Mouse (Mus musculus): ENCODE measurements around the gene Tnfrsf1b. TPM values are rescaled to one million over a fixed set of nuclear protein-coding genes. Genes with fewer than 3 reads are reported as not detected.

Gene Tnfrsf1b
- total RNA-seq (2021), result 1 to 10 TPM; 2.8 to 3.6 TPM

DNA sequence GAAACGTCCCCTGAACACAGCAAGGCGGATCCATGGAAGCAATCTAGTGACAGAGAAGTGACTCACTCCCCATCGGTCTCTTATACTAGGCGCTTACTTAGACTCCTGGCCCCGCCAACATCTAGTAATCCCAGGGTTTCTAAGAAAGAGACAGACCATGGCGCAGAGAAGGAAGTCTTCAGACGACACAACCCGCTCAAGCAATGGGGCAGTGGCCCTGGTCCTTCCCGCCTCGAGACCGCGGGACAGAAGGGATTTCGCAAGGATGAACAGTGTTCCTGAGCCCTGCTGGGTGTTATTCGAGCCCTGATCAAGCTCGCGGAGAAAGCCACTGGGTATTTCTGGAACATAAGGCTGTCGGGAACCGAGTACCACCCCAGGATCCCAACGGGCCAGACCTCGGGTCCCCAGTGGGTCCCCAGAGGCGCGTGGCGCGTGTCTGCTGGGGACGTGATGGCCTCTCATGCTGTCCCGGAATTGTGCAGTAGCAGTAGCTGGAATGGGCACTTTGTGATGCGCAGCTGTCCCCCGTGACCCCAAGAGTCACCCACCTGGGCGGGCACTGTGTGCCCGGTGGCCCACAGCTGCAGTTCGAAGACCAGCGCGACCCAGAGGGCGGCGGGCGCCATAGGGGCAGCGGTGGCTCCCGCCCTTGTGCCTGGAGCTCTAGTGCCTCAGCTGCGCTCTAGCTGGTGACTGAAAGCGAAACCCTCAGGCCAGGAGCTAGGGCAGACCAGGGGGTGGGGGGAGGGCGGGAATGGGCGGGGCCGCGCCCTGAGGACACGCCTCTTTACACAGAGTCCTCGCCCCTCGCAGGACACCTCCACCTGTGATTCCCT is at the start of gene Tnfrsf1b:
Gene Tnfrsf1b (minus strand): TSS at position 698 of the 839 bp plus-strand sequence.
- DNase-seq (ENCODE audit: extremely low spot score in 1 of 2, low spot score in 2 of 2), result peak in 1 of 2 experiments; percentile 51
- intact Hi-C loops (cut with DNase I), result no loop called here

DNA sequence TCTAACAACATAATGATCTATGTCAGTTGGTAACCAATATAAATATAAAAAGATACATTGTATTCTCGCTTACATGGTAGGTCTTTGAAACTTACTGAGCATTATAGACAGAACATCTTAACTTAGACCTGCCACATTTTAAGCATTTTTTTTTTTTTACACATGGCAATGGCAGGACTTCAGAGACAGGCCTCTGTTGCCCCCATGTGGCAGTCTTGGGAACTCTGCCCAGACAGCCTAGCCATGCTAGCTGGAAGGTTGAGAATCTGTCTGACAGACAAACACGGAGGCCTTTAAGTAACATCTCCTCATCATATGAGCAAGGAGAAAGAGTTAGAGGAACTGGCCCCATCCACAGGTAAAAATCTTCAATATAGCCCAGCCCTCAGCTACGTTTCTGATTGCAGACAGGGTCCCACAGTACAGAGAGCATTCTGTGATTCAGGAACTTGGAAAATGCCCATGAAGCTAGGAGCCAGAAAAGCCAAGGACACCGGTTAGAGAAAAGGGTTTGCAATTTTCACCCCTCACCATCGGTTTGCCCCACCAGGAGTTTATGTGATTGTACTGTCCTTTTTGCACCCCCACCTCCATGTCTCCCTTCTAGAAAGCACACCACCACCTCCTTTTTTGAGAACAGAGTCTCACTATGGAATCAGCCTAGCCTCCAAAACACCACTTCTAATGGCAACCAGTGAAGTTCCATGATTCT is 49.1 kb upstream of the Tnfrsf1b start:
- intact Hi-C loops (cut with DNase I), result loop anchor here (10.0 kb wide), 1 partner anchor 411 kb away; no protein-coding TSS in a partner anchor
- peak; percentile 48 to 81 for DNase-seq (ENCODE audit: extremely low spot score in 1 of 2, low spot score in 2 of 2)

DNA sequence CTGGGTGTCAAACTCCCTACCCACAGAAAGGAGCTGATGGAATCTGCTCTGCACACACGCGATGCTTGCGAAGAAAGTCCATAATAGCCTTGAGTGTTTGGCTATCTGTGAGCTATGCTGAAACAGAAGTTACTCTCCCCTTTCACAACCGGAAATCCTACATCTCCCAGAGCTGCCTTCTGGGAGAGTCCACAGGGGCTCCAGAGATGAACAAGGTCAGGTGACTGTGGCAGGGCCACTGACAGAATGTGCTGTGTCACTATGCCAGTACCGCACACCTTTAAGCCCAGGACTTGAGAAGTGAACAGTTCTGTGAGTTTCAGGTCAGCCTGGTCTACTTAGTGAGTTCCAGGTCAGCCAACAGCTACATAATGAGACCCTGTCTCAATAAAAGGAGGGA is 47.9 kb upstream of the Tnfrsf1b start:
- intact Hi-C loops (cut with DNase I), result loop anchor here (10.0 kb wide), 1 partner anchor 410 kb away; no protein-coding TSS in a partner anchor
- no peak for DNase-seq (ENCODE audit: extremely low spot score in 1 of 2, low spot score in 2 of 2)

DNA sequence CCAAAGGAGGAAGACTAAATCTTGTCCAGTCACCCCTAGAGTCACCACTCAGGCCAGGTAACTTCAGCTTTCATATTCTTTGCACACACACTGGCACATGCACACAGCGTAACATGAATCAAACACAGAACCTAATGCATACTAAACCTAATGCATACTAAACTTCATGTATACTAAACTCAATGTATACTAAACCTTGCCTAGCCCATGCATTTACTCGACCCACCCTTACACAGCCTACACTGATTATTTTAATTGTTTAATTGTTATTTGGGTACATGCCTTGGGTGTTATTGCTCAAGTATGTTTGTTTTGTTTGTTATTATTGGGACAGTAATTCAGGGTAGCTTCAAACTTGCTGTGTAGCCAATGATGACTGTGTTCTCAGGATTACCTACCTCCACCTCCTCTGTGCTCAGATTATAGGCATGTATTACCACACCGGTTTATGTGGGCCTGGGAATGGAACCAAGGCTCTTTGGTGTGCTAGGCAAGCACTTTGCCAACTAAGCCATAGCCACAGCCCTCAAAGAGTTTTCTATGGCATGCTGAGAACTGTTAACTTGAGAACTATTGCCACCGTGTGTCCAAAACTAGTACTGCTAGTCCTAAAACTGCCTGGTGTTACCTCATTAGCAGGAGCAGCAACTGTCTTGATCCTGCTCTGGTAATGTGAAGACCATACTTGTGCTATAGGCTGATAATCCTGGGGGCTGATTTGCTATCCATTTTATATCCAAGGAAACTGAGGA is 39.9 kb upstream of the Tnfrsf1b start:
- peak; percentile 57 to 68 for DNase-seq (ENCODE audit: extremely low spot score in 1 of 2, low spot score in 2 of 2)
- intact Hi-C loops (cut with DNase I), result loop anchor here (1.0 to 5.0 kb wide), 2 partner anchors 72 to 89 kb away; partner anchors contain the start of gene Vps13d

DNA sequence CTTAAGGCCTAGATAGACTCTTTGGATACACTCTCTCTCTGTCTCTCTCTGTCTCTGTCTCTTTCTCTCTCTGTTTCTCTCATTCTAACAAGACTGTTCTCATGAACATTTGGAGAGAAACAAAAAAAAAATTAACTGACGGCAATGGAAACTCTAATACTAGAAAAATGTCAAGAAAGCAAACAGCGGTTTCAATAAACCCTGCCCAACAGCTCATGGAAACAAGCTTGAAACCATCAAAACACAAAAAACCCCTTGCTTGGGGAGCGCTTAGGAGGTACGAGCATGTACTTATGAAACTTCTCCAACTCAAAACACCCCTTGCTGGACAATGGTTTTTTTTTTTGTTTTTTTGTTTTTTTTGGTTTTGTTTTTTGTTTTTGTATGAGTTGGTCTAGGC is 38.0 kb upstream of the Tnfrsf1b start:
- DNase-seq (ENCODE audit: extremely low spot score in 1 of 2, low spot score in 2 of 2), result no peak
- intact Hi-C loops (cut with DNase I), result loop anchor here (5.0 kb wide), 1 partner anchor 87 kb away; the partner anchor contains the start of gene Vps13d

DNA sequence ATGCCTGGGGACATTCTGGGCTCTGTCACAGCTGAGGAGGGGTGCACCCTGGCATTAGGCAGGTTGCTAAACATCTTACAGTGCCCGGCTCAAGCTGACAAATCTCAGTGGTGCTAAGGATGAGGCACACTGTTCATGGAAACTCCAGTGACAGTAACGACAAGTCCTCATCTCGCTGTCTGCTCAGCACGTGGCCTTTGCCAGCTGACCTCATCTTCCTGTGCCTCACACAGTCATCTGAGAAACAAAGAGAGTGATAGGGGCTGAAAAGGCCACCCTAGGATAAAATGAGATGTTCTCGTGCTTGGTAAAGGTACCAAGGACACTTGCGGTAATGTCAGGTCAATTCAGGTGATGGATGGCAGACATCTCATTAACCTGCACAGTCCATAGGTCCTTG is 36.8 kb upstream of the Tnfrsf1b start:
- DNase-seq (ENCODE audit: extremely low spot score in 1 of 2, low spot score in 2 of 2), result no peak
- intact Hi-C loops (cut with DNase I), result no loop called here

DNA sequence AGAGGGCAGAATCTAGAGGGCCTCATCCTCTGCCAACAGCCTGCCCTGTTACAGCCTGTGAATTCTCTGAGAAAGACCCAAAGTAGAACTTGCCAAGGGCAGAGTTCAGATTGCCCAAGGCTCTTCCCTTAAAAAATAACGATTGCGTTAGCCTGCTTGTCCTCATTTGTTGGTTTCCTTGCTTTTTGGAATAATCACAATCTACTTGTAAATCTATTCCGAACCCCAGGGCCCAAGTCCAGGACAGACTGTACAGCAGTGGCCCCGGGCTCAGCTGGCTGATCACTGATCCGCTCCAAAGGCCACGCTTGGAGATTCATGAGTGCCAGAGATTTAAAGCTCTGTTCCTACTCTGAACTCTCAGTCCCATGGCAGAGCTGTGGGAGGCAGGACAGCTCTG is 34.3 kb upstream of the Tnfrsf1b start:
- DNase-seq (ENCODE audit: extremely low spot score in 1 of 2, low spot score in 2 of 2), result no peak
- intact Hi-C loops (cut with DNase I), result no loop called here

DNA sequence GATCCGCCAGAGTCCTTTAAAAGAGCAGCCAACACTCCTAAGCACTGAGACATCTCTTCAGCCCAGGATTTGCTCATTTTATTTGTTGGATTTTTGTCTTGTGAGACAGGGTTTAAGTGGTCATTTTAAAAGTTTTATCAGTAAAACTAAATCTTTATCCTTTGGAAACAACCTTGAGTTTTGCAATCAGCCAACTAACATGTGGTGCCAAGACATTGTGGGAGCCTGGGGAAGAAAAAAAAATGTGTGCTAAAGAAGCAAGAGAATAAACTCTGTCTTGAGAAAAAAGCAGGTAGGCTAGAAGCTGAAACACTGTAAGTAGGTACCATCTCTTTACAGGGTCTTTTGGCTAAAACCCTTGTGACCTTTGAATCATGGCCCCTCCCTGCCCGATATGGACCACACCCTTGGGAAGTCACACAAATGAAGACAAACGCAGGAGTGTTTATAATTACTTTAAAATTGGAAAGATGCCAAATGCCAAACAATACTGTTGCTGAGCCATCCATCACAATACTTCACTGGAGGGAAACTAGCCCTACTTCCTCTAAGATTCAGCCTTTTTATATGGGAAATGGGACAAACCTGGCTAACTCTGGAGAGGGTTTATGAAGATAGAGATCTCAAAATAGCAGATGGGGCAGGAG is 32.2 kb upstream of the Tnfrsf1b start:
- intact Hi-C loops (cut with DNase I), result no loop called here
- no peak for DNase-seq (ENCODE audit: extremely low spot score in 1 of 2, low spot score in 2 of 2)

DNA sequence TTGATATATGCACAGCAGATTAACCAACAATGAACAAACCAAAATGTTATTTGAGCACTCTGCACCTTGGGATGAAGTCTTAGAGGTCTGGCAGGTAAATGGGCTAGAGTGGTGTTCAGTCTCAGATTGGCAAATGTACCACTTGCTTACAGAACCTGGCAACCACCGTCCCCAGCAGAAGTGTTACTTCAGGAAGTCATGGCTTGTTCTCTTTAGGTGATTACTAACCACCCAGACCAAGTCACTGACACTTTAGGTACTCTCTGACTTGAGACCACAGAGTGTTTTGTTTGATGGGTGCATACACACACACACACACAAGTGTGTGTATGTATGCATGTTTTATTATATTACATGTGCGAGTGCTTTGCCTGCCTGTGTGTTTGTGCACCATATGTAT is 31.6 kb upstream of the Tnfrsf1b start:
- intact Hi-C loops (cut with DNase I), result no loop called here
- DNase-seq (ENCODE audit: extremely low spot score in 1 of 2, low spot score in 2 of 2), result no peak

DNA sequence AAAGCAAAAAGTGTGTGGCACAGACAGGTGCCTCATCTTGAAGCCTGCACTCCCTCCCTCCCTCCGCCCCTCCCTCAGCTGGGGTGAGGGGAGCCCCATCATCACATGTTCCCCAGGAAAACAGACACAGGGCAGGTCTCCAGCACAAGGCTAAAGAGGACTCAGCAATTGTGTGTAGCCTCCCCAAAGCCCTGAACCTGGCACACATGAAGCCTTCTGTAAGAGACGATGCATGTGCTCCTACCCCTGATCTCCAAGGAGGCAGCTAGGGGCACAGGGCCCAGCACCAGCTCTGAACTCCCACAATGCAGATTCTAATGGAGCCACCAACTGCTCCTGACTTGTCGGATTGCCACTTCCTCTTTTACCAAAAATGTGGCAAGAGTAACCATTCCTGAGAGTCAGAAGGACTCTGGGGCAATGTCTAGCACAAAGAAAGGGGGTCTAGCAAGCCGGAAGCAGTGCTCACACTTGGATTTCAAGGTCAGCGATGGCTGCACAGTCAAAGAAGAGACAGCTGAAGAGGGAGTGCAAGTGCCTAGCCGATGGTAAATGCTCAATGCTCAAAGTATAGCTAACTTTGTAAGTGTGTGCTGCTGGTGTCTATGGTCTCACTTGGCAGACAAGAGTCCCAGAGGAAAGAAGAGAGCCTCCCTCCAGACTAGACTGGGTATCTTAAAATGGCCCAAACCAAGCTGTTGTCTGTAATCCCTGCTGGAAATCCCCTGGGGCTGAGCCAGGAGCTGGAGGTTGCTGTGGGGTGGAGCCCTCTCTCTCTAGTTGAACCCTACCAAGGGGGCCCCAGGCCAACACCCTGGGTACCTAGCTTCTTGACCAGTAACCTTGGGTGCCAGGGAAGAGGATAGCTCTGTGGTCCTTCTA is 29.9 kb upstream of the Tnfrsf1b start:
- intact Hi-C loops (cut with DNase I), result no loop called here
- DNase-seq (ENCODE audit: extremely low spot score in 1 of 2, low spot score in 2 of 2), result no peak

DNA sequence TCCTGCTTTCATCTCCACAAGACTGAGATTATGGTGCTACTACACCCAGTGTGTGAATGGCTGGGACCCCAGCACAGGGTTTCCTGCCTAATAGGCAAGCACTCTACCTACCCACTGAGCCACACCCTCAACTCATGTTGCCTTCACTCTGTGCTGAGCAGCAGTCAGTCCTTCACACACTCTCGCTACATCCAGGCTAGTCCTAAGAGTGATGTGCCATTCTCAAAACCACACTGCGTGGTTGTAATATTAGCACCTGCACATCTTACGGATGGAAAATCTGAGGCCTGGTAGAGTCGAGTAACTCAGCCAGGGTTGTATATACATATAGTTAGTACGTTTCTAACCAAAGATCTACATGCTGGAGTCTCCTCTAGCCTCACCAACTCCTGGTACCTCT is 28.2 kb upstream of the Tnfrsf1b start:
- intact Hi-C loops (cut with DNase I), result no loop called here
- no peak for DNase-seq (ENCODE audit: extremely low spot score in 1 of 2, low spot score in 2 of 2)

DNA sequence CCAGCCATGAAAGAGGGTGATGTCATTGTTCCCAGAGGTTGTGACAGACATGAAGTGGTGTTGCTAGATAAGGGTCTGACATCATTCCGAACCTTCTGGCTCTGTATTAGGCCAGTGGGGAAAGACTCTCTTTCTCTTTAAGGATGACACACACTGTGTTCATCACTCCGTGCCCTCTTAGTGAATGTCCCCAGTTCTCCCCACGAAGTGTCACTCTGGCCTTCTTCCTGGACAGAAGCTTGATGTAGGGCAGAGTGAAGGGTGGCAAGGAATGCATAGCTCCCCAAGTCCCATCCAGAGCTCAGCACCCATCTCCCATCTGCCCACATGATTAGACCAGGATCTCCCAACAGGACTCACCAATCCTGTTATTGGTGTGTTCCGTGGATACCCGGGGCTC is 27.3 kb upstream of the Tnfrsf1b start:
- intact Hi-C loops (cut with DNase I), result no loop called here
- DNase-seq (ENCODE audit: extremely low spot score in 1 of 2, low spot score in 2 of 2), result no peak

DNA sequence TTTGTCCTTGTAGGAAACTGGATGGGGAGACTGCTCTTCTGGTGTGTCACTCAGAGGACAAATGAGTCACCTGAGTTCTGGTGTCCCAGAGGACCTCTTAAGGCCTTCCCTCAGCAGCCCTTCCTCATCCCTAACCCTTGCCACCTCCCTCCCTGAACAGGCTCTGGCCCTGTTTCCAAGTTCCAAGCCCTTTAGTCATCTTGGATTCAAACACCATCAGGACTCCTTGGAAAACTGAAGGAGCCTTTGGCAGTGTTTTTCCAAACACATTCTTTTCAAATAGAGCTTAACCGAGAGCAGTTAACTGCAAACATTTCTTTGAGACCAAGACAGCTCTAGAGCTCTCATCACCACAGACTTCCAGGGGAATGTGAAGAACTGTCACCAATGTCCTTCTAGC is 26.1 kb upstream of the Tnfrsf1b start:
- no peak for DNase-seq (ENCODE audit: extremely low spot score in 1 of 2, low spot score in 2 of 2)
- intact Hi-C loops (cut with DNase I), result no loop called here

DNA sequence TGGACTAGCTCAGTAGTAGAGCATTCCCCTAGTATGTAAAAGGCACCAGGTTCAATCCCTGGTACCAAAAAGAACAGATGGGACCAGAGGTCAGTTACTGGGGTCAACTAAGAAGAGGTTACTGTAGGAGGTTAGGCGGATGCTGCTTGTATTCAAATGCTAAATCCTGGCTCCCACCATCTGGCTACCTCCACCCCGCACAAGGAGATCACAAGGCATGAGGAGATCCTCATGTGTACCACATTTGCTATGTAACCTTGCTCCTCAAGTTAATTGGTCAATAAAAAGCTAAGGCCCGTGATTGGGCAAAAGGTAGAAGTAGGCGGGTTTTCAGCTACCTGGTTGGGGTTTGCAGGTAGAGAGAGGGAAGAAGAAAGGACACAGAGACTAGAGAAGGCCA is 25.0 kb upstream of the Tnfrsf1b start:
- no peak for DNase-seq (ENCODE audit: extremely low spot score in 1 of 2, low spot score in 2 of 2)
- intact Hi-C loops (cut with DNase I), result no loop called here

DNA sequence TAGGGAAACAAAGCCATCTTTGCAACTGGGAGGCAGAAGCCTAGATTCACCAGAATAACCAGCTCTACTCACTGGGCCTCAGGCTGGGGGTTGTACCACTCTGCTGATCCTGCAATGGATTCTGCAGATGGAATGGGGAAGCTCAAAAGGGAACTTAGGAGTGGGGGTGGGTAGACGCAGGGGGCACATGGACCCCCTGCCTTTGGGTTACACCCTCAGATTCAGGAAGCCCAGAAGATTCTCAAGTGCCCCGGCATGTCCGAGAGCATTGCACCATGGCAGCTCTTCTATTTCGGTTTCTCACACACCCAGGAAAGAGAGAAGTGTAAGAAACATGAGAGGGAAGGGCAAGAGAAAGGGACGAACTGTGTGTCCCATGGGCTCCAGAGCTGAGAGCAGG is 23.5 kb upstream of the Tnfrsf1b start:
- no peak for DNase-seq (ENCODE audit: extremely low spot score in 1 of 2, low spot score in 2 of 2)
- intact Hi-C loops (cut with DNase I), result no loop called here

DNA sequence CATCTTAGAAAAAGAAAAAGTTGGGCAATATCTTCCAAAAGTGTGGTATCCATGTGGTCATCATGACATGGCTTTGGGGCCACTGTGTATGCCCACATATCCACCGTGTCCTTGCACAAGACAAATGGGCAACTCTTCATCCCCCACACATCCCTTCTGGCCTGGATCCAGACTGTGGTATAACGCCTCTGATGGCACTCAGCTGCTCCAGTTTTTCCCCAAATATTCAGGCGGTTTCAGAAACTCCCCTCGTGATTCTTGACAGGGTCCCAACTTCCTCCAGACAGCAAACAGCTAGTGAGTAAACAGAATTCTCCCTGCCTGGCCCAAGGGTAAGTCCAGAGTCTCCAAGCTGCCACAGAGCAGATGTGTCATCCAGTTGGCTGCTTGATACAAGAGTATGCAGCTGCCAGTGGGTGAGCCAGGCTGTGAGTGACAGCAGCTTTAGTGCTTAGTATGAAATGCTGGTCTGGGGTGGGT is 21.0 kb upstream of the Tnfrsf1b start:
- DNase-seq (ENCODE audit: extremely low spot score in 1 of 2, low spot score in 2 of 2), result no peak
- intact Hi-C loops (cut with DNase I), result no loop called here

DNA sequence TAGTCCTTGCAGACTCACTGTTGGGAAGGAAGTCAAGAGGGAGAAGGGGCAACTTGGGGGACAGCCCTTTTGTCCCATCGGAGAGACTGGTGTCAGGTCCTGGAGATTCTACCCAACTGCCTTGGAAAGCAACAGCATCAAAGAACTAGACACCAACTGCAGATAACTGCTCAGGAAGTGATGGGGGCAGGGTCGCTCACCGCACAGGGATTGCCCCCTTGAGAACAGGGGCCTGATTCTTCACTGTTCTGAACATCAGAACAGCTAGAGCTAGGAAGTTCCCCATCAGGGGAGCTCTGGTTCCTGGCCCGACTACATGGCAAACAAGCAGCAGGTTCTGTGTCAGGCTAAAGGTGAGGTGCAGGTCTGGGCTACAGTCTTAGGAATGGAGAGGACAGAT is 19.8 kb upstream of the Tnfrsf1b start:
- DNase-seq (ENCODE audit: extremely low spot score in 1 of 2, low spot score in 2 of 2), result no peak
- intact Hi-C loops (cut with DNase I), result no loop called here

DNA sequence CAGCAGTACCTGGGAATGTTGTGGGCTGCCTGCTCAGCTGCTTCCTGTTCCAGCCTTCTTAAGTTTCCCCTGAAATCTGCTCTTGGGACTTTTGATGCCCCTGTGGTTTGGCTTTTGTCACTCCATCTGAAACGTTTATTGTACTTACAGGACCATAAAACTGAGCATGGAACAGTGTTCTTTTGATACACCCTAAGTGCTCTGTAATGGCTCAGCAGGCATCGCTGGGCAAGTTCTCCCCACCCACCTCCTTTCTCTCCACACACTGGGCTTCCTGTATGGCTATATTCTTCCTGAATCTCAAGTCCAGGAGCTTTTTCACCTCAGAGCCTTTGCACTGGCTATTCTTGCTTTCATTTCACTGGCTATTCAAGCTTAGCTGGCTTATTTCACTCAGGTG is 18.1 kb upstream of the Tnfrsf1b start:
- intact Hi-C loops (cut with DNase I), result no loop called here
- DNase-seq (ENCODE audit: extremely low spot score in 1 of 2, low spot score in 2 of 2), result no peak
